Mouse (Mus musculus) liver, adult (tissue): ENCODE measurements around the gene Wdr26.
A peak's percentile ranks its signal among the peaks of the same experiment; 100 is the strongest.

Source experiments
- GATA4 ChIP-seq: IDR thresholded peaks from 2 replicates; pipeline ENCODE4 v1.6.1; 2014; ENCODE audit warnings: mild to moderate bottlenecking, low read length; ENCODE audit not compliant: insufficient replicate concordance

Wdr26 gene

DNA sequence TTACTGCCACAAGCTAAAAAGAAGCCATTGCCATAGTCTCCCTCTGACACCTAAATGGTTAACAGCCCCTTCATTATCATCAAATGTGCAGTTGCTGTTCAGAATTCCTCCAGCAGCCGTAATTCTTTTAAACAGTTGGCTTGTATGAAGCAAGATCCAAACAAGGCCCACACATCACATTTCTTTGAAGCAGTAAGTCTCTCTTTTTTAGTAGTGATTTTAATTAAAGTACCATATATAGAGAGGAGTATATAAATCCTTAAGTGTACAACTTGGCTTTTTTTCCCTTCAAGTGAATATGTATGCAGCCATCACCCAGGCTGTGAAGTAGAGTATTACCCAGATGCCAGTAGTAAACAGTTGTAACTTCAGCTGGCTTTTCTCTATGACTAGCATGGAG, 10.2 kb upstream of the Wdr26 start:
- TF ChIP-seq GATA4, result no peak

DNA sequence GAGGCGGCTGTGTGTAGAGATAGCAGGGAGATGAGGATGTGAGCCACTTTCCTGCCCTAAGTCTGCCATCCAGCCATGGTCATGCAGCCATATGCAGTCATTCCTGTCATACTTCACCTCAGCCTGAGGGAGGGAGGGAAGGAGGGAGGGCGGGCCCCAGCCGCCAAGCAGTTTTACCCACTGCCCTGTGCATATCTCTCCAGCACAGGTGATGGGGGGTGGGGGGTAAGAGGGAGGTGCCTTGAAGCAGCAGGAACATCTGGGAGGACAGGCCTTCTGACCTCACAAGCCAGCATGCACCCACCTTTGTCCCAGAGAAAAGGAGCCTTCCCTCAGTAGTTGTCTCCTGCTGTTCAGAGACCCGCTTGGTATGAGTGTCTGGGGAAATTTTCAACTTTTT, 4.5 kb upstream of the Wdr26 start:
- no peak for TF ChIP-seq GATA4

DNA sequence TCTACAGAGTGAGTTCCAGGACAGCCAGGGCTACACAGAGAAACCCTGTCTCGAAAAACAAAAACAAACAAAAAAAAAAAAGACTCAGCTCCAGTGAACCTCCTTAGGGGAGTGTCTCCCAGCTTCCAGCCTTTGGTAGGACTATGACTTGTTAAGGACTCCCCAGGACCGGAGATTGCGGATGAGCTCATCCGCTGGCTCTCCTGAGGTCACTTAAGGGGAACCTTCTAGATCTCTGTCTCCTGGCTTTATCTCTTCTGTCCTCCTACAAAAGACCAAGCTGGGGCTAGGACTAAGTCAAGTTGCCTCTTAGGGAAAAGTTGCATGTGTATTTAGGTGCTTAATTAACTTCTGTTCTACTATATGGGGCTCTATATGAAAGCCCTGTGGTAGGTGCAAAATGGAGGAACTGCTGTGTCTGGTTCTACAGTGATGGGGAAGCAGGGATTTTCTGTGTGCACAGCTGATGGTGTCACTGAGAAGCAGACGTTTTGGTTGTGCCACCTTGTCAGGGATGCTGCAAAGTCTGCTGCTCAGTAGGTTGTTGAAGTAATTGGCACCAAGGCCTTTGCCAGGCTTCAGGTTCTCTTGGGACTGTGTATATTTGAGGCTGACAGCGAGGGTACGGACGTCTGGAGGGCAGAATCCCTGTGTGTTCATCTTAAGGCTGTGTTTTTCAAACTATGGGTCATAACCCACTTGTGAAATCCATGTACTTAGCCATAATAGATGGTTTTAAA, 2.7 kb upstream of the Wdr26 start:
- no peak for TF ChIP-seq GATA4

DNA sequence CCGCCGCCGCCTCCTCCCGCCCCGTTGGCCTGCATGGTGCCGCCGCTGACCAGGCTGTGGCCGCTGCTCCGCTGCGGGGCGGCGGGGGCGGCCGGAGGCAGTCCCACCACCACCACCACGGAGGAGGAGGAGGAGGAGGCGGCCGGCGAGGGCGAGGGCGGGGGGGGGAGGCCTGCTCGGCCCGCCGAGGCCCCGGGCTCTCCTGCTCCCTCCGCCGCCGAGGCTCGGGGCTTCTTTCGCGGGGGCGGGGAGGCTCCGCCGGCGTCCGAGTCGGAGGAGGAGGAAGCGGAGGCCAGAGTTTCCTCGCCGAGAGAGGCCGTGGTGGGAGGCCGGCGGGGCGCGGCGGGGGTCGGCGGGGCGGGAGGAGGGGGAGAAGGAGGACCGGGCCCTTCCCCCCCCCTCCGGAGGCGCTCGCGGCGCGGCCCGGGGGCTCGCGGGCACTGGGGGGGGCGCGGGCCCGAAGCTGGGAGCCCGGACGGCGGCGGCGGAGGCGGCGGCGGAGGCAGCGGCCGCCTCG, 340 bp downstream of the Wdr26 start:
- TF ChIP-seq GATA4, result no peak

DNA sequence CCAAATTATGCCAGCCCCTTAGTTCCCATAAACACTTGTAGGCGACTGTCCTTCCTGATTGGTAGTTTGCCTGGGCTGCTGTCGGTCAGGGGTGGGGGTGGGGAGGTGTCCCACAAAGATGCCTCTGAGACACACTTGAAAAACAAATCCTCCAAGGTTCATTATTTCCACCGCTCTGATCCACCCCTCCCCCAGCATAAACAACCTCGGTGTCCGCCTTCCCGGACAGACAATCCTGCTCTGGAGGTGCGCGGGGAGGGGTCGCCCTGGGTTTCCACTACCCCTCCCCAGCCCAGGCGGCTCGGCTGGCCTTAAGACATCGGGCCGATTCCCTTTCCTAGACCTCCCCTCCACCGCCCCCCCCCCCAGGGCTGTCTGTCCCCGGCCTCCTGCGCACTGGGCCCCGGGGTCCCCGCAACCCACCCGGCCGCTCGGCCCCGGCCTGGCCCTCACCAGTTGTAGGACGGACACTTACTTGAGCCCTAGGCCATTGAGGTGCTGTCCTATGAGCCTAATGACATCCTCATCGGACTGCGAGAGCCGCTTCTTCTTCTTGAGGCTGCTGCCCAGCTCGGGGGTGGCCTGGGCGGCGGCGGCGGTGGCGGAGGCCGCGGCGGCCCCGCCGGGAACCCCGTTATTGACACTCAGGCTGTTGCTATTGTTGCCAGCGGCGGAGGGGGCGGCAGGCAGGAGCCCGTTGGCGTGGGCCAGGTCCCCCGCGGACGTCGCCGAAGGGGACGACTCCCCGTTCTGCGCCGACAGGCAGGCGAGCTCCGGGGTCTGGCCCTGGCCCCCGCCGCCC, 999 bp downstream of the Wdr26 start:
- no peak for TF ChIP-seq GATA4

DNA sequence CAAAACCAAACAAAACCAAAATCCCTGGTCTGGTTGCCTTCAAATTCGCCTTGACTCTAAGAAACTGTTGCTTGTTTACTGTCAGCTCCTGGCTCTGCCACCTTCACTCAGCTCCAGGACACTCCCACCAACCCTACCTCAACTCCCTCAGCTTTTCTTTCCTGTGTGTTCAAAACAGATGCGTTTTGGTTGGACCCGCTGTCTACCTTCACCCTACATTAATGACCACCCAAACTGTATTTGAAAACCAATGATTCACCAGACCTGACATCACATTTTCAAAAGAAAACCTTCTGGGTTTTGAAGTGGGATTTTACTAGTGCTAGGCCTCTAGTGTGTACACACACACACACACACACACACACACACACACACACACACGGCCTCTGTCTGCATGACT, 1.7 kb downstream of the Wdr26 start:
- no peak for TF ChIP-seq GATA4

DNA sequence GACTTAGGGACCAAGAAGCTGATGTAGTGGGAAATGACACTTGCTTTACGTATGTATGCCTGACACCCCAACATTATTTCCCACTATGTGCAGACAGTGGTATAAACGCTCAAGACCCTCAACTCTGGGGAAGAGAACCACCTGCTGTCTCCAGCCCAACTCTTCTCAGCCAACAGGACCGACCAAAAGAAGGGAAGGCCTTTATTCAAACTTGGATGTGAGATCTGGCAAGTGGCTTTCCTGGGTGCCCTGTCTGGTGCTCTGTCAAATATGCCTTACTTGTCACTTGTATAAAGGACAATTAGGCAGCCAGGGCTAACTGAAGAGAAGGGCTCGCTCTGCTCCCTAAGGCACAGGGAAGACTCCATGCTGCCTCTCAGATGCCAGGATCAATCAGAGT, 12.4 kb downstream of the Wdr26 start:
- no peak for TF ChIP-seq GATA4

DNA sequence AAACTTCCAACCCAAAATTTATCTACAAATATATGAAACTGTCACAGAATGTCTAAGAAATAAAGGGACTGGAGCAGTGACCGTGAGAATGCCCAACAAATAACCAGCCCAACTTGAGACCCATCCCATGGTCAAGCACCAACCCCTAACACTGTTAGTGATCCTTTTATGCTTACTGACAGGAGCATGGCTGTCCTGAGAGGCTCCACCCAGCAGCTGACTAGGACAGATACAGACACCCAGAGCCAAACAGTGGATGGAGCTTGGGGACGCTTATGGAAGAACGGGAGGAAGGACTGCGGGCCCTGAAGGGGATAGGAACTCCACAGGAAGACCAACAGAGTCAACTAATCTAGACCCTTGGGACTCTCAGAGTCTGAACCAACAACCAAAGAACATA, 22.9 kb downstream of the Wdr26 start:
- TF ChIP-seq GATA4, result no peak

DNA sequence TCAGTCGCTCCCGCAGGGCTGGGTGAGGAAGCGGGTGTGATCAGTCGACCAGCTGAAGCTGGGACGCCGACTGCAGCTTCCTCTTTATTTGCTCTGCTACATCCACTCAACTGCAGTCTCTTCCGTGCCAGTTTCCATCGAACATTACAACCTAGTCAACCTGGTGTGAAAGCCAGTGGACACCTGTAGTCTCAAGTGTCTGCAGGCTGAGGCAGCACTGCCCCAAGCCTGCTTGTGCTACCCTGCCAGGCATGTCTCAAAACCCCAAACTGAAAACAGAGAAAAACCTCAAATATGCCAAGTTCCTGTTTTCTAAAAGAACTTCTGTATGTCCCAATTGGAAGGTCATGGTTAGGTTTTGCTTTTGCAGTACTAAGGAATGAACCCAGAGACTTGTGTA, 41.6 kb downstream of the Wdr26 start:
- no peak for TF ChIP-seq GATA4

DNA sequence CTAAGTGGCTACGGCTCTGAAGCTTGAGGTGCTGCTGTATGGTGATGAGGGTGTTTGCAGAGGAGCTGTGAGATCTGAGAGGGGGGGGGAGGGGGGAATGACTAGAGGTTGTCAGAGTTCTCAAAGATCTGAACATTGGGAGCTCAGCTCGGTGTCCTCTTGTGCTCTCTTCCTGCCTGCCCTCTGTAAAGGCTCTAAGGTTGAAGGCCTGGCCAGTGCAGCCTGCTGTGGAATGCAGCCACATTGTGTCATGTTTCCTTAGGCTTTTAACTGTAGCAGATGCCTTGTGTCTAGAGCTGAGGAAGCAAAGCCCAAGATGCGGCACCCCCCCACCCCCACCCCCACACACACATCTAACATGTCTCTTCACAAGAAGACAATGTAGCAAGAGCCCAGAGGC, 43.4 kb downstream of the Wdr26 start:
- no peak for TF ChIP-seq GATA4

DNA sequence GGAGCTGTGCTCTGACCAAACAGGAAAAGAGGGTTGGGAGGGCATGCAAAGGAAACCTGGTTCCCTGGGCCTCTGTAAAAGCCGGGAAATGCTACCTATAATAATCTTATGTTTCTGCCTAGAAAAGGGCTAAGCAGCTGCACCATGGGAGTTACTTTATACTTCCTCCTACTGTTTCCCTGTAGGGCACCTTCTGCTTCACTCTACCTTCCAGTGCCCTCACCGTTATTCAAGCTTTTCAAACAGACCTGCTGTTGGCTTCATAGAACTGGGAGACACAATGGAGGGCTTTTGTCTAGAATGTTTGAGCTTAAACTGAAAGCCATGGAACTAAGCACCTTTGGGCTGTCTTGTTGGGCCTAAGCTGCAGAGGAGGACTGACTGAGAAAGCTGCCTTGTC, 44.0 kb downstream of the Wdr26 start:
- TF ChIP-seq GATA4, result no peak

DNA sequence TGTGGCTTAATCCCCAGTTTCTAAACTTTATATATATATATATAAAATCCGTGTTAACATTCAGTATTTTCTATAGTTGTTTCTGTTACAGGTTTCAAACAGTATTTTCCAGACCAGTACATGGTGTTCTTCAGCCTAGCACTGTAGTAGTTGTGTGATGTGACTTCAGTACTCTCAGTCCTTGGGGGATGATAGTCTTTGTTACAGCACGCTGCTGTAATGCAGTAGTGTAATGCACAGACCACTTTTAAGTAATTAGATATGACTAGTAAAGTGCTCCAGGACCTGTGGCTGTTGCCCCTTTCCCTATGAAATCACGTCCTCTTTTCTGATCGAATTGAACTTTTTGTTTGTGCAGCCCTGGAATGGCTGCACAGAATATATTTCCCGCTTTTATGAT, 60.3 kb downstream of the Wdr26 start:
- no peak for TF ChIP-seq GATA4

DNA sequence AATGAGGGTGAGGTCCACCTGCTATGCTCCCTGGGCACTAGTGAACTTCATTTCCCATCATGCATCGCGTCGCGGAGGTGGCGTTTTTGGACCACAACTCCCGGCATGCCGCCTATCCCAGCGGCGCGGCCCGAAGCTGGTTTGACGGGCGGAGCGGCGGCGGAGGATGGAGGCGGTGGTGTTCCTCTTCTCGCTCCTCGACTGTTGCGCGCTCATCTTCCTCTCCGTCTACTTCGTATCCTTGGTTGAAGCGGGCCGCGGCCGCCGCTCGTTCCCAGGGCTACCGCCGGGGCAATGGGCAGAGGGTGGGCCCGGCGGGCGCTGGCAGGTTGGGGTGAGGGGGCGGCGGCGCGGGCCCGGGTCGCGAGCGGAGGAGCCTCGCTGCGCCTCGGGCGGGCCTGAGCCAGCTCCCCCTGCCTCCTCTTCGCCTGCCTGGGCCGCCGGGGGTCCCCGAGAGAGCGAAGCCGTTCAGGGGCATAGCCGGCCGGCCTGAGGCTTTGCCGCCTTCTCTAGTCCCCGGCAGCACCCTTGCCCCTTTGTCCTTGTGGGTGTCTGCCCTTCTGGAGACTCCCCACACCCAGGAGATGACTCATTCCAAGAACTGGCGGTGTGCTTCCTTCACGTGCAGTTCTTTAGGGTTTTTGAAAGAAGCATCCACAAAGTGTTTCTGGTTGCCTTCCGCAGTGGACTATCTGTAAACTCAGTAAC, 60.8 kb downstream of the Wdr26 start:
- peak; percentile 7; the same call in 1 of the 2 replicates for TF ChIP-seq GATA4

DNA sequence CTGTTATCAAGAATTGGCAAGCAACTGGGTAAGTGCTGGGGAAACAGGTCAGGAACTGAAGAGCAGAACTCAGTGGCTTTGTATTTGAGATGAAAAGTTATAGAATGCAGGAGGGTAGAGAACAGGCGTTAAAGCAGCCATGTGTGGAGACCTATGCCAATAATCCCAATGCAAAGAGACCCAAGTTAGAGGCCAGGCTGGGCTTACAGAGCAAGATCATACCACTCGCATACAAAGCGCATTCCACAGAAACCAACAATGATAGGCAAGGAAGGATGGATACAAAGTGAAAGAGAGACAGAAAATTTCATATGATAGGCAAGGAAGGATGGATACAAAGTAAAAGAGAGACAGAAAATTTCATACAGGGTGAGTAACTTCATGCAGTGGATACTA, 61.4 kb downstream of the Wdr26 start:
- no peak for TF ChIP-seq GATA4

DNA sequence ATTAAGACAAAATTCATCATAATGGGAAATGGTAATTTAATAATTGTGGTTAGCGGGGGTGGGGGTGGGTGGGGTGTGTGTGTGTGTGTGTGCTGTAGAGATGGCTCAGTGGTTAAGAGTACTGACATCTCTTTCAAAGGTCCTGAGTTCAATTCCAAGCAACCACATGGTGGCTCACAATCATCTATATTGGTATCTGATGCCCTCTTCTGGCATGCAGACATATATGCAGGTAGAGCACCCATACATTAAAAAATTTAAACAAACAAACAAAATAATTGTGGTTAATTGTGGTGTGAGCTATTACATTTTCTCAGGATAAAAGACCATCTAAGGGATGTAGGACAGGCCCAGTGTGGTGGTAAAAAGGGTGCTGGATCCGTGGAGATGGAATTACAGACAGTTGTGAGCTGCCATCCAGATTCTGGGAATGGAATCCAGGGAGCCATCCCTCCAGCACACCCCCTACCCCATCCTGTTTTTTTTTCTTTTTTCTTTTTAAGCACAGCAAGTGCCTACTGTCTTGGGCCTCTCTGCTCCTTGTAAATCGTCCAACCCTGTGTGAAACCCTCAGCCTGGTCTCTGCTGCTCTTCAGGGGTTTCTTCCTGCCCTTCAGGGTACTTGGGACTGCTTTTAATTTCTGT, 62.3 kb downstream of the Wdr26 start:
- no peak for TF ChIP-seq GATA4

DNA sequence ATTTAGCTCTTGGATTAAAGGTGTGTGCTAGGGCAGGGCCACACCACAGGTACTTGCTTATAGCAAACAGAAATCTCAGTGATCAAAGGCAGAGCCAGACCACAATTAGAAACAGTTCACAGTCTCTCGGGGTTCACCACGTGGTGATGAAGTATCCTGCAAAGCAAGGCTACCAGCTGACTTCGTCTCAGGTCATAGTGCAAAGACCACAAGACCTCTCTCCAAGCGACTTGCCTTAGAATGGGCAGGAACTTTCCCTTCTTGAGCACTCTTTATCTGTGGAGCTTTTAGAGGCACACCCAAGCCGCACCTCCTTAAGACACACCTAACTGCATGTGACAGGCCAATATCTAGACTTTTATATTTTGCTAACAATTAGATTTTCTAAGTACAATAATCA, 63.3 kb downstream of the Wdr26 start:
- TF ChIP-seq GATA4, result no peak

DNA sequence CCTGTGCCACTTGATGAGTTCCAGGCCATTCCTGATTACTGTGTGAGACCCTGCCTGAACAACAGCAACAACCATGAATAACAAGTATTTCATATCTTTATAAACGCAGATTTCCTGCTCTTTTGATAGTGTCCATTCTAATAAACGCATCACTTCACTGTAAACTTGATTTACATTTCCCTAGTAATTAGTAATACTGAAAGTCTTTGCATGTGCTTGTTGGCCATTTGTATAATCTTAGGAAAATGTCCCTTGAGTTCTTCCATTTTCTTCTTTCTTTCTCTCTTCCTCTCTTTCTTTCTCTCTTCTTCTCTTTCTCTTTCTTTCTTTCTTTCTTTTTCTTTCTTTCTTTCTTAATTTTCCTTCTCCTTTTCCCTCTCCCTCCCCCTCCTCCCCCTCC, 65.6 kb downstream of the Wdr26 start:
- TF ChIP-seq GATA4, result no peak
